Mouse (Mus musculus) lung, postnatal 0 days (tissue): ENCODE results near the gene Ccdc34.

ENCODE experiments used
- CTCF ChIP-seq: IDR thresholded peaks from 2 replicates; pipeline ENCODE4 v1.5.1; 2016; ENCODE audit warnings: antibody characterized with exemption, mild to moderate bottlenecking
- EP300 ChIP-seq: IDR thresholded peaks from 2 replicates; pipeline ENCODE4 v1.6.1; 2016; ENCODE audit warnings: antibody characterized with exemption, mild to moderate bottlenecking, control low read depth

GRCm38 (mm10) chr2:110215685-110216058 lies 198.1 kb downstream of the Ccdc34 start:
- TF ChIP-seq EP300 = no peak
- no peak for TF ChIP-seq CTCF
